10 mouse cellular contexts compared by ENCODE assay signal in genomic region chr12:102112491-102112890, GRCm38 (mm10). TPM values are rescaled to one million over a fixed set of nuclear protein-coding genes. Genes with fewer than 3 reads are reported as not detected.
DNase-seq lines count a peak whose midpoint lies in the region; ATAC-seq and TF ChIP-seq lines count a peak whose summit lies in the region.
"Had no signal": no experiment of that assay in that cellular context is flagged by ENCODE, and none has a peak within 500 bp of the region (broad histone marks: within the 10 kb centered on the region; RNA-seq: fewer than 3 reads in every experiment).

No protein-coding gene starts in this region.

- H3K27ac ChIP-seq in layer of hippocampus, adult 2 months, result peak overlapping the region; percentile 70
- H3K27ac ChIP-seq: heart, embryonic 15.5 days had no signal

- H3K4me3 ChIP-seq in layer of hippocampus, adult 2 months, result no peak overlapping the region
- H3K4me3 ChIP-seq: heart, embryonic 15.5 days had no signal

- DNase-seq in frontal cortex, postnatal 14 days (ENCODE audit: low spot score in 2 of 2), result no peak
- peak; percentile 14 for DNase-seq in R1 (ENCODE audit: low read depth, low spot score)
- peak; percentile 32 to 83 for DNase-seq in layer of hippocampus, adult 2 months (ENCODE audit: low spot score in 2 of 2)
- peak; percentile 87 for DNase-seq in lung, postnatal 36 days
- no peak for DNase-seq in adrenal gland, postnatal 25 days
- DNase-seq in cerebellum, postnatal 14 days, result no peak
- DNase-seq: cerebellum, adult 11 months had no signal

- ATAC-seq in frontal cortex, adult (ENCODE audit: low TSS enrichment), result peak; percentile 50; the same call in 1 of the 2 replicates
- ATAC-seq in erythroid progenitor cell, adult 5-6 weeks (replicated peaks; ENCODE audit: low FRiP score, poor library complexity, severe bottlenecking), result no peak

- TF ChIP-seq CTCF in layer of hippocampus, adult 2 months (conservative IDR thresholded peaks at IDR 0.05), result no peak

RNA-seq across cellular contexts. Expression of gene Slc24a4, which starts 16.0 kb away (rescaled TPM):
- total RNA-seq in layer of hippocampus, adult 2 months (2021), result 10 to 100 TPM; 46.6 to 48.6 TPM
- total RNA-seq in erythroid progenitor cell, adult 5-6 weeks (2015; ENCODE audit: low replicate concordance), result not detected in 2 replicates
- not detected in 2 replicates for total RNA-seq in erythroid progenitor cell, adult 5-6 weeks (2017; ENCODE audit: low replicate concordance)
- 0.29 and 1.2 TPM in 2 replicates for total RNA-seq in adrenal gland, postnatal 25 days (2021)

Comparison
In these comparisons a context has a peak if more than half of its experiments do, and no peak if none do; other contexts are left out.
1. DNase-seq: peak in R1 (single experiment), layer of hippocampus, adult 2 months (2 of 2) and lung, postnatal 36 days (single experiment); none in frontal cortex, postnatal 14 days (0 of 2), adrenal gland, postnatal 25 days (single experiment) and cerebellum, postnatal 14 days (0 of 2).
2. RNA of gene Slc24a4, which starts 16.0 kb away (total RNA-seq): 46.6 to 48.6 TPM in layer of hippocampus, adult 2 months; 0.29 to 1.2 TPM in adrenal gland, postnatal 25 days and not detected in erythroid progenitor cell, adult 5-6 weeks; every median in the first group is over 10 times any median in the second.